Mouse (Mus musculus) CD4-positive, CD25-positive, alpha-beta regulatory T cell, adult 2 months (primary cell): Measurements from ENCODE around the gene Gmpr2.
A peak's percentile ranks its signal among the peaks of the same experiment; 100 is the strongest.

Experiments used
- DNase-seq: peaks from one replicate; pipeline ENCODE4 v3.0.0-alpha.2; 2012; ENCODE audit warnings: low read depth, low spot score

Gene Gmpr2

DNA sequence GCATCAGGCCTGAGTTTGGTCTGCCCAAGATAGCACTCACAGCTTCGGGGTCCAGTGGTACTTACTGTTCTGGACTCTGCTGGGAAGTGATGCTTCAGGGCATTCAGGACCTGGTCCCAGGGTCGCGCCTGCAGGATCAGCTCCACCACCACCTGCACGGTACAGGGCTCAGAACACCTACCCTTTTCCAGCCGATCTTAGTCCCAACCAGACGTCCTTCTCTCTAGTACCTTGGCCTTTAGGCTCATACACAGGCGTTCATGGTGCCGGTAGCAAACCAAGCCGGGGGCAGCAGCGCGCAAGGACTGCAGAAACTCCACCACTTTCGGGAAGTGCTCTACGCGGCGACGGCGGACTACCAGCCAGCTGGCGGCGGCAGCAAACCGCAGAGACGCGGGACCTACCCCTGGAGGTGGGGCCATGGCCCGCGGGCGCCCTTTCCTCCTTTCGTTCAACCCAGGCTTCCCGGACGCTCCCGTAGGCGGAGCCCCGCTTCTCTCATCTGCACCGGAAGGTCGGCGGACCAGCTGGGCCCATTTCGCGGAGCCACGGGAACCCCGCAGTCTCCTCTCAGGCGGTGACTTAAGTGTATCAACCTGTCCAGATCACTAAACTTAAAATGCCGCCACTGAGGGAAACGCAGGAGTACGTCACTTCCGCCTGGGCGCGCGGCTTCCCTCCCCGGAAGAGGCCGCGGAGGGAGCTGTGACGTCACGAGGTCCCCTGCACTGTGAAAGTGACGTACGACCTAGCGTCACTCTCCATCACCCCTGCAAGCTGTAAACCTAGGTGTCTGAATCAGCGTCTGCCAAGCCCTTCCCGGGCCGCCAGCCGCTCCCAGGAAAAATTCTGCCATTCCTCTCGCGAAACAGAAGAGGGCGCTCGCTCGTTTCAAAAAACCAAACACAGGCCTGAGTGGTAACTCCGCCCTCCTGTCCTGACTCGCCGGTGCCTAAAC is 9.7 kb downstream of the Gmpr2 start, which contains the start of gene Tinf2:
Tinf2 (minus strand) TSS at position 661 of the 958 bp plus-strand sequence.
- peak; percentile 99 for DNase-seq

DNA sequence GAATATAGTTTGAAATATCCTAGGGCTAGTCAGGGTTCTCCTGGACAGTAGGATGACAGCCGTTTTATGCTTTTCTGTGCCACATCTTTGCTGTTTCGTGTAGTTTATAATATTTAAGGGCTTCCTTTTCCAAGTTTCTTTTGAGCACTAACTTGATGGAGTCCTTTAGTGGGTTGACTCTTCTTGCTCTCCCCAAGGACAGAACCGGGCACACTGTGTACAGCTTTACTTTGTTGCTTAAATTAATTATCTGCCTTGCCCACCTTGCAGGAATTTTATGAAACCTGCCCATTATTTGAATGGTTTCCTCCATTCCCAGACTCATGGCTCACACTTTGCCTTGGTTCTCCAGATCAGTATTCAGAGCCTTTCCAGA is 10.4 kb downstream of the Gmpr2 start:
- DNase-seq: no peak

DNA sequence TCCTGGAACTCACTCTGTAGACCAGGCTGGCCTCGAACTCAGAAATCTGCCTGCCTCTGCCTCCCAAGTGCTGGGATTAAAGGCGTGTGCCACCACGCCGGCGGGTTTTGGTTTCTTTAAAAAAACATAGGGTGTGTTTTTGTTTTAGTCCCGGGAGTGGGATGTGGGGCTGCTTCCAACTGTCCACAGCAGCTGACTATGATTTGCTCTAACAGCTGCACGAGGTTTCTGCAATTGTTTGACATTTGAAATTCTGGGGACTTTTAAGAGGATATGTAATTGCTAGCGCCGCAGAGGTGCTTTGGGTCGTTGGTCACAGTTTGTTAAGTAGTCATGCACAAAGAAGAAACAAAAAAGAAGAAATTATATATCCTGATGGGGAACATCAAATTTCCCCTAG is 17.7 kb downstream of the Gmpr2 start:
- DNase-seq: no peak

DNA sequence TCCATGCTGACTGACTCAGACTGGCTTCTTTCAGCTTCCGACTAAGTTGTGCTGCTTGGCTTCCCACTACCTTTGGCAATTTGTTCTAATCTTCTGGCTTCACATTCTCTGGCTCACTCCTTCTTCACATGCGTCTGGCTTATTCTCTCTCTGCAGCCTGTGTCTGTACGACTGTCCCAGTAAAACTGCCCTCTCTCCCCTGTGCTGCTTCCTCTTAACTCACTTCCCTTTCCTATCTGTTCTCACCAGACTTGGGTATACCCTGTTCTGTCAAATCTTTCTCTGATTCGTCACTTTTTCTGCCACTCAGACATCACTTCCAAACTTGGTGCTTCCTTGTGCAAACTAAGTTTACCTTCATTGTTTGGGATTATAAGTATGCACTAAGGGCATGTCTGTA is 25.5 kb downstream of the Gmpr2 start:
- DNase-seq: no peak

DNA sequence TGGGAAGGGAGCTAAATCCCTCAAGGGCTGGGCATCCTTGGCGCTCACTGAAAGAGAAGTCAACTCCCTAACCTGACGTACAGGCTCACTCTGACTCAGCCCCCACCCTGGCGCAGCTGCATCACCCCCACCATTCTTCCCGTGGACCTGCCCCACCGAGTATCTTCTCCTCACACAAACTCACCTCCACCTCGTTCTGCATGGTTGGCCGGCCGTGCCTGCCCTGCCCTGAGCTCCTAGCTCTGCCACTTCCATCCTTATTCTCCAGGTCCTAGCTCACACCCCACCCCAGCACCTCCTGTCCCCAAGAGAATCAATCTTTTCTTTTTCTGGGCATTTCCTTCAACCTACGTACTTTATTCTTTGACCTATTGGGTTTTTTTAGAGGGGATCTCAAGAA is 29.4 kb downstream of the Gmpr2 start:
- DNase-seq: no peak

DNA sequence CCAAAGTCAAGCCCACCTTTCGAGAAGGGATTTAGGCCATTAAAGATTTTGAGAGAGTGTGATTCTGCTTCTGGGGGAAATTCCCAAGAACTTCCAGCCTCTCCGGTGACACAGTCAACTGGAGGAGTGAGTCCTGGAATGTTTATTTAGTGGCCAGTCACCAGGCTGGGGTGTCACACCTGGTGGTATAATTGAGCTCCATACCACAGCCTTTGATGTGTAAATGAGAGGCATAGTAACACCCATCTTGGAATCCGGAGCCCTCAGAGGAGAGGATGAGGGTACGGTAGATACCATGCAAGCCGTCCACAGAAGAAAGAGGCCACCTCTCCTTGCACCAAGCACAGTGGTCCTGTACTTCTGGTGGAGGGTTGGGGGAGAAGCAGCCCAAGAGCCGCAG is 31.0 kb downstream of the Gmpr2 start:
- no peak for DNase-seq

DNA sequence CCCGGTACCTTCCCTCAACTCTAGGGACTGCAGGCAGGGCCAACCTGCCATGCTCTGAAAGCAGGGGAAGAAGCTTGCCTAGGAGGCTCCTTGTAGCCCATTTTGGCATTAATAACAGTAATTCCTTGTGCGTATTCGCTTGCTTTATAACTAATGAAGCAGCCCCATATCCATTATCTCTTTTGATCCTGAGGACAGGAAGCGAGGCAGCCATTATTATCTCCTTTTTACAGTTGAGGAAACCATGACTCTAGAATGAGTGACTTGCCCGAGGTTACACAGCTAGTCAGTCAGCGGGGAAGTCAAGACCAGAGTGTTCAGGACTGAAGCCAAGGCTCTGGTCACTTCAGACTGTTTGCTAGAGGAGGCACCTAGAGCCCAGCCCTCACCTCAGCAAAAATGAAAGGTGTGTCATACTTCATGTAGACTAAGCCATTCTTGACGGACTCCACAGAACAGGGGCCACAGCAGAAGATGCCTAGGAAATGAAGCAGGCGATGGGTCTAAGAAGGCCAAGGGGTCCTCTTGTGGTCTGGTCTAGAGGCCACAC is 34.4 kb downstream of the Gmpr2 start:
- no peak for DNase-seq

DNA sequence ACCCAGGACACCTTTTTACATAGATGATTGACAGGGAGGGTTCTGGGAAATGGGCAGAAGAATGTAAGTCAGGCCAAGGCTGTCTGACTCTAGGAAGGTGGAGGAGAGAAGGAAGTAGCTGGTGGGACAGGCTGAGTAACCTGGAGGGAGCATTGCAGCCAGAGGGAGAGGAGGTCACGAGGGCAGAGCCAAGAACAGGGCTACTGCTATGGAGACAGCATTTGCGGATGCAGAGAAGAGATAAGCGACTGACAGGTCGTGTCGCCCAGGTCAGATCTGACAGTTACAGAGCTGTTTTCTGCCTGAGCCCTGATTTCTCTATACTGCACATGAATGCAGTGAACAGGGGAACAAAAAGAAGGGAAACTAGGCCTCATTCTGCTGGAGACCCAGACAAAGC is 35.7 kb downstream of the Gmpr2 start:
- no peak for DNase-seq

DNA sequence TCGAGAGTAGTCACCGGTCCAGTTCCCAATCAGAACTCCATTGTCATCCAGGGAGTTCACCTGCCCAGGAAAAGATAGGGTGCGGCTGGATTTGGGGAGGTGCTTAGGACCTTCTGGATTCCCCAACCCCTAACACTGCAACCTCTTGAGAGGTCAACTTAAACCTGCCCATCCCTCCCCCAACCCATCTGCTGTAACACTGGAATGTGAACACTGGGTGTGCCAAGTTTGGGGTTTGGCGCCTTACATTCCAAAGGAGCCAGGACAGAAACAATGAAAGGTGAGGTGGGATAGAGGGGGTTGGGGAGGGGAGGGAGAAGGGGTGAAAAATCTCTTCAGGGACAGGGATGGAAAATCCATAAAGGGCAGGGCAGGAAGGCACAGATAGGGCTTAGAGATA is 37.8 kb downstream of the Gmpr2 start:
- no peak for DNase-seq

DNA sequence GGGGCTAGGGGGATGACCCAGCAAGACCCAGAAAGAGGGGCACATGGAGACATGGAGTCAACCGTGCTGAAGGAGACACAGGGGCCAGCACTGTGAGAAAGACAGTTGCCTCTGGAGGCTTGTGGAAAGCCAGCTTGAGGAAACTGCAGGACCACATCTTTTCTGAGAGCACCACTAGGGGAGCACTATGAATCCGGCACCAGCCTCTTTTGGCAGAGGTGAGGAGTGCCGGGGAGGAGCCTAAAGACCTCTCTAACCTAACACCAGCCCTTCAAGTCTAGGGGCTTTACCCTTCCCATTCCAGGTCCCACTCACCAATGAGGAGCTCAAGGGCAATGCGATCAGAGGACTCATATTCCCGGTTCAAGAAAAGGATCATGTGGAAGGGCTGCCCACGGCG is 40.0 kb downstream of the Gmpr2 start:
- no peak for DNase-seq

DNA sequence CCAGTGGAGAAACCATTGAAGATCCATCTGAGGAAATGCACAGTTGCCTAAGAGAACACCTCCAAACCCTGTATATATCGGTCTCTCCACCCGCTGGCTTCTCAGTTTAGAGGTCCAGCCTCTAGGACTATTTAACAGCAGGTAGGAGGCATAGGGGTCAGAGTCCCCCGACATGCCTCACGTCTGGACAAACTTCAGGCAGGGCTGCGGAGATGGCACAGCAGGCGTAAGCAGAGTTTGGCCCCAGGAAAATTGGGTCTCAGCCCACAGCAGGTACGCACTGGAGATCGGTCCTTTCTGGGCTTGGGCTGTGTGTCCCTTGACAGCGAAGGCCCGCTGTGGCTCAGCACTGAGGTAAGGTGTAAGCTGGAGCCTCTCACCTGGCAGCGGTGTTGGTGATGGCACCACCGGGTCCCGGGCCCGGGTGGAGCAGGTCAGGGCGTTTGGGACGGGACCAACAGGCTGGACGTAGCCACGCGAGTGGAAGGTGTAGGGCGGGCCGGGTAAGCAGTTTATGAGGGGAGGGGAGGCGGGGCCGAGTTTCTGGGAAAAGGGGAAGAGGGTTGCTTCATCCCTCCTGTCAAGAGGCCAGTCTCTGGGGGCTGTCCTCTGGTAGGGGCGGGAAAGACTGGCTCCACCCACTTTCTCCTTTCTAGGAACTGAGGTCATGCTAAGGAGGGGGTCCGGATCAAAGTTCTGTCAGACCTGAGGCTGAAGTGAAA is 41.4 kb downstream of the Gmpr2 start:
- no peak for DNase-seq

DNA sequence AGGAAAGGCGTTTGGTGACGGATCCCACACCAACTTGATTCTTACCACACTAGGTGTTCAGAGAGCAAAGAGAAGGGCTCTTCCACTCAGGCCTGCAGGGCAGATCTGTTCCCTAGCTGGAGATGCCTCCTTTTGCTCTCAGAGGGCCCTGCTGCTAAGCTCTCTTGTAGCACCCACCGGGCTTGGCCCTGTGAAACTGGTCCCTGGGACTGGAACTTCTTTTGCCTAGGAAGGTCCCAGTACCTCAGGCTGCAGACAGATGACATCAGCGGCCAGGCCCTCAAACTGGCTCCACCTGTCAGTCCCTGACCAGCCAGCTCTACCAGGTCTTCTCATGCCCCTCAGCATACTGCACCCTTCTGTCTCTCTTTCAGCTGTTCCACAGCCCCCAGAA is 42.0 kb downstream of the Gmpr2 start, which contains the start of gene Tgm1:
Tgm1 (minus strand) TSS at position 198 of the 394 bp plus-strand sequence.
- DNase-seq: no peak

DNA sequence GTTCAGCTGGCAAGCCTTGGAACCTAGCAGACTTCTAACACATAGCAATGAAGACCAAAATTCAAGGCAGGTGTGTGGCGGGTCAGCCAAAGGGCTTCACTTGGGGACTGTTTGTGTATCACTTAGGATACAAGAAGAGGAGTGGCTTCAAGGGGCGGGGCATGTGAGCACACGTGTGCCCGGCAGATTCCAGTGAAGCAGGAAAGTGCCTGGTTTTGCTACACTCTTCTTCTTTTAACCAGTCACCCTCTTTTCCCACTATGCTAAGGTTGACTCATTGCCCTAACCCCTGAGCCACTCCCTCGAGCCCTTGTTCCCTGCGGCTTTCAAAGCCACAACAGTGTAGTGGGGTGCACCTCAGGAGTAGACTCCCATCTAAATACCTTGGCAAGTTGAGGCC is 43.2 kb downstream of the Gmpr2 start:
- DNase-seq: peak; percentile 13

DNA sequence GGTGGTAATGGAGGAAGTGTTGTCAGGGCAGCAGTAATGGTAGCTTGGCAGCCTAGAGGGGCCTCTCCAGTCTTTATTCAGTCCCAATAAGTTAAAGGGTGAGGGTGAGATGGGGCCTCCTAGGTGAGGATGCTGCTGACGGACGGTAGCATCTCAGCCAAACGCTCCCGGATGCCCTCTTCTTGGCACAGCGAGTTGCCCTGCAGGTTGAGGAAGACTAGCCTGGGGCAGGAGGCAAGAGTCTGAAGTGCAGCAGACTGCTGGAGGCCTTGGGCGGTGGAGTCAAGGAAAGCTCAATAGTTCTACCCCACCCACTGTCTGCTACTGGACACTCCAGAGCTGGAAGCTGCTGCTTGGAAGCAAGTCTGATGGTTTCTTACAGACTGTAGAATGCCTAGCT is 44.5 kb downstream of the Gmpr2 start:
- DNase-seq: no peak

DNA sequence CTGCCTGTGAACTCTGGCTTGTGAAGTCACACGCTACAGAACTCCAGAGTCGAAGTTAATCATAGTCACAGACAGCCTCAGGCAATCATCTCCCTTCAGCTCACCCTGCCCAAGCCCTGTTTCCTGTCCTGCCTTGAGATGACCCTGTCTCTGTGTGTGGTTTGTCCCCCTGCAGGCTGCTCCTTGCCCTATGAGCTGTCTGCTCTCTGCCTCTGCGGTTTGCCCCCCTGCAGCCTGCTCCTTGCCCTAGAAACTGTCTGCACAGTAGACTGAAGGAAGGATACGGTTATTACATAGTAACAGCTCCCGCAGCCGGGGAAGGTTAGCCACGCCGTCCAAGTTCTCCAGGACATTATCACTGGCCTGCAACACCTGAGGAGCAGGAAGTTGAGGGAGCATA is 45.1 kb downstream of the Gmpr2 start:
- DNase-seq: no peak

DNA sequence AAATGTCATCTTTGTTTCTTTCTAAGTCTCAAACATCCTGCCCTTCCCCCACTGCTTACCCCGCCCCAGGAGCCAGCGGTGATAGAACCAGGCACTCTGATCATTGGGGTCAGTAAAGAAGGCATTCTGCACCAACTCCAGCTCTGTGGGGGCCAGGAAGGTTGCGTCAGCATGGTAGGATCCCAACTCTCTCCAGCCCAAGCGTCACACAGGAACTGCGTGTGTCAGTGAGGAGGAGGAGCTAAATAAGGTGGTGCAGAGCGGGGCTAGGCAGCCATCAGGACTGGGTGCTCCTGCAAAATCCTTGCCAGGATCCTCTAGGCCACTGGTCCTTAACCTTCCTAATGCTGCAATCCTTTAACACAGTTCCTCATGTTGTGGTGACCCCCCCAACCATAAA is 48.0 kb downstream of the Gmpr2 start:
- no peak for DNase-seq

DNA sequence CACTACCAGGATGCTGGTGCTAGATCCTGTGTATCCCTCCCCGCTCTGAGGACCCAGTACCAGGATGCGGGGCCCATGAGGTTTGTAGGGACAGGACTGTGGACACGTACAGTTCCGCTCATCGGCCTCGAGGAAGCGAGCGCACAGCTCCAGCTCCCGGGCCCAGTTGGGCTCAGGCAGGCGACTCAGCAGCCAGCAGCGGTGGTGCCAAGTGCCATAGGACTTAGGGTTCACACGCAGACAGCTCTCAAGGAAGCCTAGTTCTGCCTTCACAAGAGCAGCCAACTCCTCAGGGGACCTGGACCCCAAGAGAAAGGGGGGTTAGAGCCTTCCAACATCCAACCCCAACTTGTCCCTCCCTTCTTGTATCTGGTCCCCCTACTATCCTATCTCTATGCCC is 48.9 kb downstream of the Gmpr2 start:
- no peak for DNase-seq

DNA sequence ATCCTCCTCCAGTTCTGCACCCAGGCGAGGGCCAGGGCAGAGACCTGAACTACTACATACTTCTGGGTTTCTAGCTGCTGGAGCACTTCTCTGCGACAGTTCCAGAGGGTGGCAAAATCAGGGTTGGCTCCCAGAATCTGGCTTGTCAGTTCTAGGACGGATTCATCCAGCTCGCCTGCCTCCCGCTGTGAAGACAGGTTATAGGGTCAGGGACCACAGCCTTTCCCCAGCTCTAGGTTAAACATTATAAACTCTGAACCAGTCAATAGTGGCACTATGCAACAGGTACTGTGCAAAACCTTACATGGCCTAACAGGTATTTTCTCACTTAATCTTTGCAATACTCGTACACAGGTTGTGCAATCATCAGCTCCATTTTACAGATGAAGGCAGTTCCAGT is 49.3 kb downstream of the Gmpr2 start:
- no peak for DNase-seq

DNA sequence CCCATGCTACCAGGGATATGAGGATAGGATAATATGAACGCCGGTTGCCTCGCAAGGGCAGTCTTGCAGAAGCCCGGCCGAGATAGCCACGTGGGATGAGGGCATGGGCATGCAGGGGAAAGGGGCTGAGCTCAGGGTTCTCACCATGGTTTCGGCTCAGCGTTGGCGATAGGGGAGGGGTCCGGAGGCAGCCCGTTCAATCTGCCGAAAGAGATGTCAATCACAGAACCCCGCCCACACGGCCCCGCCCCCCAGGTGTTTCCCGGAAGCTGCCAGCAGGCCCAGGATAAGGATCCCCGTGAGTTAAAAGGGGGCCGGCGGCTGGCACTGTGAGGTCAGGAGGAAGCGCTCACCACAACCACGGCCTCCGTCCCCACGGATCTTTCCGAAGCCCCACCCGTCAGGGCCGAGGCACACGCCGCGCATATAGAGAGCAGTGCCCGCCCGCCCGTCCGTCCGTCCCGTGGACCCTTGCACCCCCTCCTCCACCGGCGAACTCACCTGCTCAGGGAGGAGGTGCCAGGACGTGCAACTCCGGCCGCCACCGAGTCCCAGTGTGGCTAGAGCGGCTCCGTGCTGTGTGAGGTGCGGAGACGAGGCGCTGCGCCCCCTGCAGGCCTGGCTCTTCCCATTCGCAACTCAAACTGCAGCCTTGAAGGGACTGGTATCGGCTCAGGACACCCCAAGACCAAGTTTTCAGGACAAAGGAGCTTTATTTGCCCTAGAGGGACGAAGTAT is 50.1 kb downstream of the Gmpr2 start, which contains the start of gene Rabggta:
Rabggta (minus strand) TSS at position 564 of the 738 bp plus-strand sequence.
- peak; percentile 99 for DNase-seq

DNA sequence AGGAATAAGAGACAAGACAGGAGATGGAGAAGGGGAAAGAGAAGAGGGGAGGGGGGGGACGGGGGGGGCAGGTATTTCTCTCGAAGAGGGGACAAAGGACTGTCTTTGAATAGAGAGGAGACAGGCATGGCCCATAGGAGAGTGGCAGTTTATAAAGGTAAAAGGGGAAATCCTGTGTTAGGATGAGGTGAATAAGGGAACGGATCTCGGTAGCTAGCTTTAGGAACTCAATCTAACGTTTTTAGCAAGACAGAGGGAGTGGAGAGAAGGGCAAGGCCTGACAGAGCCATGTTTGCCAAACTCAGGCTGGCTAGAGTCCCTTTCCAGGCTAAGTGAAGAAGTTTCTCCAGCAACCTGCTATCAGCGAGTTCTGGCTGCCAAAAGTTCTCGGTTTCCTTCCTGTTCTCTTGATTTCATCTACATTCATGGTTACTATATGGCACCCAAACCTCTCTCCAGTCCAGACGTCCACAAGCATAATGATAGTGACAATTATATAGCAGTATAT is 50.8 kb downstream of the Gmpr2 start:
- DNase-seq: no peak

DNA sequence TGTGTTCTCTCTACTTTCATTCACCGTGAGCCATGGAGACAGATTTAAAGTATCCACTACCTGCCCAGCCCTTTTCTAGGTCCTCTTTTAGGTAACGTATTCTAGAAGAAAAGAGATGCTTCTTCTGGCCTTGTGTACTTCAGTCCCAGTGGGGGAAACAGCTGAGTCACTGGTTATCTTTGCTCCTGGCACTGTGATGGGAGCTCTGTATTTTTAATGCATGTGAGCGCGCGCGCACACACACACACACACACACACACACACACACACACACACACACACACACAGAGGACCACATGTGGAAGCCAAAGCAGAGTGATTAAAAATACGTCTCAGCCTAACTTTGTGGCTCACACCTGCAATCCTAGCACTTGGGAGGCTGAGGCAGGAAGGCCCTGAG is 51.7 kb downstream of the Gmpr2 start:
- DNase-seq: no peak
